Mouse (Mus musculus): ENCODE measurements around the gene Zfp281.

Gene Zfp281

GRCm38 (mm10) chr1:136656619-136657018 is 31.9 kb downstream of the Zfp281 start:
- DNase-seq (ENCODE audit: extremely low spot score, low spot score): no peak

DNA sequence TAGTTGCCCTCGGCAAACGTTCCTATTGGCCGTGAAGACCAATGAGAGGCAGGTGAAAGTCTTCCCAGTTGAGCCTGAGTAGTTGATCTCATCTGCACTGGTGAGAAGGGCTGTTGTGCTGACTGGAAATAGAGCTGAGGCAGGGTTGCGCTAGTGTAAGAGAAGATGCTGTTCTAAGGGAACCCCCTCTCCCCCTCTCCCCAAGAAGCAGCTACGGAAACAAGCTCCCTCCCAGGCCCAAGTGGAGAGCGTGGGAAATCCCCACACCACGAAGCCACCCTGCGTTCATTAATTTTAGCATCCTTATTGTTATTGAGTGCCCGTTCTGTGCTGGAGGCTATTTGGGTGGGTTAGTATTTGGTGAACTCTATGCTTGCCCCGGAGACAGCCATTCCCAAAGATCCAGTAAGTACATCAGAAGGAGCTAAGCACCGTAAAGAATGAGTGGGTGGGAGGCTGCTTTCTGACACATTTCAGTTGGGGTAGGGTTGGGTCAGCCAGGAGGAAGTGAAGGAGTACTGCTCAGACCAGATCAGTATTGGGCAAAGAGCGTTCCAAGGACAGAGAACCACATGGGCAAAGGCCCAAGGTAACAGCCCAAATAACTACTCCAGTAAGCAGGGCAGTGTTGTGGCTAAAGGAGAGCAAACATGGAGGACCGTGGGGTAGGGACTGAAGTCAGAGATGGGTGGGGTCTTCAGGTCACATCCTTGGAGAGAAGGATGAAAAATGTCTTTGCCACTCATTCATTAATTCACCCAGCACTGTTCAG is 33.9 kb downstream of the Zfp281 start:
- DNase-seq (ENCODE audit: extremely low spot score, low spot score): no peak

DNA sequence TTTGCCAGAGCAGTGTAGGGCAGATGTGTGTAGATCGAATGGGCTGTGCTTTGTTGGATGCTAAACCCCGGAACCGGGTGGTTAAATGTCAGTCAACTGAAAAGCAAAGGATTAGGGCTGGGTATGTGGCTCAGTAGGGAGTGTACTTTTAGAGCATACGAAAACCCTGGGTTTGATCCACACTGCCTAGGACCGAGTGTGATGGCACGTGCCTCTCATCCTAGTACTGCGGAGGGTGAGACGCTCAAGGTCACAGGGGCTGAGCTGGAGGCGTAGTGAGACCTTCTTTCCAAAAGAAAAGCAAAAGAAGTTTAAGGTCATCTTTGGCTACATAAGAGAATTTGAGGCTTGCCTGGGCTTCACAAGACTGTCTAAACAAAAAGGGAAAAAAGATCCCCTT is 34.6 kb downstream of the Zfp281 start:
- DNase-seq (ENCODE audit: extremely low spot score, low spot score): no peak

DNA sequence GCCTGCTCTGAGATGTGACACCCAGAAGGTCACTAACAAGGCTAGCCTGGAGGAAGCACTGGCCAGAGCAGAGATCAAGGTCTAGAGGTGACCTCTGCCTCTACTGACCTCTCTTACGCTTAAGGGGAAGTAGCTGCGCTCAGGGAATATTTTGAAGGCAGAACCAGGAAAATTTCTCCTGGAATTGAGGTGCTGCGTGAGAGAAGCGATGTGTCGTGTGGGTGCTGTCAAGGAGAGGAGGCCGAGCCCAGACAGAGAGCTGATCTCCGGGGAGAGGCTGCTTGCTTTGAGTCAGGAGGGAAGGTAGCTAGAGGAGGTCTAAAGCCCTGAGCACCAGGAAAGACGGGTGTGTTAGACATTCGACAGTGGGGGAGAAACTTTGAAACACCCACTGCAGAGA is 35.2 kb downstream of the Zfp281 start:
- no peak for DNase-seq (ENCODE audit: extremely low spot score, low spot score)

GRCm38 (mm10) chr1:136661511-136661910 is 36.8 kb downstream of the Zfp281 start:
- DNase-seq (ENCODE audit: extremely low spot score, low spot score): no peak

DNA sequence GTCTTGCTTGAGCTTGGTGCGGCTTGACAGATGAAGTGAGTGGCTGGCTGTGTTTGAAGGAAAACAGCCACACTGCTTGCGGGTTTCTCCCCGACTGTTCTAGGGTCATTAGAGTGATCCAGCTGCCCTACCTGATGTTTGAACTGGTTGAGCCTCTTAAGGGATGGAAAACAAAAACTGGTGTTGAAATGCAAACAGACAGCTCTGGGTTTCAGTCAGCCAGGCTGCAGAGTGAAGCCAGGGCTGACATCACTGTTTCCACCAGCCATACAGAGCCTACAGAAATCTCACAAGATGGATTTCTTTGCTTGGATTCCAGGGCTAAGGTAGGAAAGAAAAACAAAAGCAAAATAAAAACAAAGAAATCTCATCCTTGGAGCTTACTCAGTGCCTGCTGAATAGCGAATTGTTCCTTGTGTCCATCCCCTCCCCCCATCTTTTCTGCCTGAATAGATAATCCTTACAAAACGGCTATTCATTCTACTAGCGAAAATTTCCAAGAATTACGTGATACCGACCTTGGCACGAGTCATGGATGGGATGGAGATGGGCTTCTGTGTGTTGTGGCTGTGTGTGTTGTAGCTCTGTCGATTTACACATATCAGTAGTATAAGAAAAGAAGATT is 37.4 kb downstream of the Zfp281 start:
- DNase-seq (ENCODE audit: extremely low spot score, low spot score): no peak

DNA sequence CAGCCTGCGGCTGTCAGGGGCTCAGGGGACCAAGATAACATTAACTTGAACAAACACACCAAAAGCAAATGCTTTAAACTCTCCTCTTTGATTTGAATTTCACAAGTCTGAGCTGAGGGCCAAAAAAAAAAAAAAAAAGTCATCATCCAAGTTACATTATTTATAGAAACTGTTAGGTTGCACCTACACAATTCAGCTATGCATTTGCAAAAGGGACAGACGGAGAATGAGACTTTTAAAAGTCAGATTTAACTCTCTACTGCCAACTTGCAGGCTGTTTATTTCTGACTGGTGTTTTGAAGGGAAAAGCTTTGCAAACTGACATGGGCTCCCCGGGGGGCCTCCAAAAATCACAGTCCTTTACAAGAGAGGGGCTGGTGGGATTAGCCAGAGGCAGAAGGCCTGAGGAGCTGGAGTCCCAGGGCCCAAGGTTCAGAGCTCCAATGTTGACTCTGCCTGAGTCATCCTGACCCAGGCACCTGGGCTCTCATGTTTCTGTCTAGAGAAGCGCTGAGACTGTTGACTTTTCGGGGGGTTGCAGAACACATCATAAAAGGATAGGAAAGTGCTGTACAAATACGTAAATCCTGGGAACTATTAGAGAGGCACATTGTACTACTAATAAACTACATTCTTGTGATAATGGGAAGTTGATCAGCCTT is 40.4 kb downstream of the Zfp281 start:
- DNase-seq (ENCODE audit: extremely low spot score, low spot score): no peak

DNA sequence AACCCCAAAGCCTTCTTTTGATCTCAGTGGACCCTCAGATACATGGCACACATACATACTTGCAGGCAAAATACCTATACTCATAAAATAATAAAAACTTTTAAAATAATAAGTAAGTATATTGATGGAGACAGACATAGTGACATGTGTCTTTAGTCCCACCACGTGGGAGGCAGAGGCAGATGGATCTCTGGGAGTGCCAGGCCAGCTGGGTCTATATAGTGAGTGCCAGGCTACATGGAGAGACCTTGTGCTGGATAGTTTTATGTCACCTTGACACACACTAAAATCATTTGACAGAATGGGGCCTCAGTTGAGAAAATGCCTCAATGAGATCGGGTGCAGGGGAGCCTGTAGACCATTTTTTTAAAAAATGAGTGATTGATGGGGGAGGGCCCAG is 41.8 kb downstream of the Zfp281 start:
- DNase-seq (ENCODE audit: extremely low spot score, low spot score): no peak

DNA sequence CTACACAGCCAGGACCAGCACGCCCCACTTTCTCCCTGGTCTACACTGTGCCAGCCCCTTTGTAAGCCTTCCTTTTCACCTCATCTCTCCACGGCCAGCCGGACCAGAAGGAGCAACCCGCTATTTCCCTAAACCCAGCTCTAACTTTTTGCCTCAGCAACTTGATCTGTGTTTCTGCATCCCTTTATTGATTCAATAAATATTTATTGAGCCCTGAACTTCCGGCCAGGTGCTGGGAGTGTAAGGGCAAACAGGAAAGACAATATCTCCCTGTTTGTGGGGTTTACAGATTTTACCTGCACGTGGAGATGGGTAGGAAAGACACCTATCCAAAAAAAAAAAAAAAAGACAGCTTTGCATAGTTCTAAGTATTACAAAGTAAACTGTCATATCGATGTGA is 45.2 kb downstream of the Zfp281 start:
- DNase-seq (ENCODE audit: extremely low spot score, low spot score): no peak

GRCm38 (mm10) chr1:136670421-136670820 is 45.7 kb downstream of the Zfp281 start:
- DNase-seq (ENCODE audit: extremely low spot score, low spot score): no peak

- no peak for DNase-seq (ENCODE audit: extremely low spot score, low spot score)
Measured at GRCm38 (mm10) chr1:136671767-136672434, 47.2 kb downstream of the Zfp281 start.

GRCm38 (mm10) chr1:136672564-136672963 is 47.9 kb downstream of the Zfp281 start:
- no peak for DNase-seq (ENCODE audit: extremely low spot score, low spot score)

GRCm38 (mm10) chr1:136673293-136673692 is 48.6 kb downstream of the Zfp281 start:
- DNase-seq (ENCODE audit: extremely low spot score, low spot score): no peak

GRCm38 (mm10) chr1:136674548-136675455 is 50.1 kb downstream of the Zfp281 start:
- no peak for DNase-seq (ENCODE audit: extremely low spot score, low spot score)

DNA sequence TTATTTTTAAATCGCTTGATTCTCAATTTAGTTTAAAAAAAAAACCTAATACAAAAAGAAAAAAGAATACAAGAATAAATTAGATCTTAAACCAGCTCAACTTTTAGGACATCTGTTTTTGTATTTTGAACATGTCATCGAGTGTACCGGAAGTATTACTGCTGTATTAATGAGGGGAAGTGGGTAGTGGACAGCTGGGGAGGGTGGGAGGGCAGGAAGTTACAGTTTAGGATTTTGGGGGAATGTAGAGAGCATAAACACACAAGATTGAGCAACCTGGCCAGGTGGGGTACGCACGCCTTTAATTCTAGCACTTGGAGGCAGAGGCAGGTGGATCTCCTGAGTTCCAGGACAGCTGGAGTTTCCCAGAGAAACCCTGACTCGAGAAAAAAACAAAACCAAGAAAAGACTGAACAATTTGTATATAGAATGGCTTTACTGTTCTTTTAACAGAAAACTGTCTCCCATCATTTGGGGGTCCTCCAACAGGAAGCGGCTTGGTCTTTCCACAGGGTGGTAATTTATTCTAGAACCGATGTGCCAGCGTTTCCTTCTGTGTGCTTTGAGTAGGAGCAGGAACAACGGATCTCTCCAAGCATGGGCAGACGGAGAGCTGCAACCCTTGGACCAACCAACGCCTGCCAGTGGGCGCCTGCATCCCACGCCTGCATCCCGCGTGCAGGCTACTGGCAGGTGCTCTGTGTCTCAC is 51.2 kb downstream of the Zfp281 start:
- DNase-seq (ENCODE audit: extremely low spot score, low spot score): no peak

- DNase-seq (ENCODE audit: extremely low spot score, low spot score): no peak
Measured at GRCm38 (mm10) chr1:136676445-136676755, 51.7 kb downstream of the Zfp281 start.

GRCm38 (mm10) chr1:136677847-136678325 is 53.2 kb downstream of the Zfp281 start:
- no peak for DNase-seq (ENCODE audit: extremely low spot score, low spot score)

GRCm38 (mm10) chr1:136678836-136679235 is 54.1 kb downstream of the Zfp281 start:
- no peak for DNase-seq (ENCODE audit: extremely low spot score, low spot score)

All from neural tube, embryonic 10.5 days (tissue).